Mouse (Mus musculus): ENCODE results near the gene Aoah. TPM values are rescaled to one million over a fixed set of nuclear protein-coding genes. Genes with fewer than 3 reads are reported as not detected.

The Aoah gene
- polyA plus RNA-seq, 1 experiment from 2014 or later: 0.80 TPM

- H3K27ac ChIP-seq (ENCODE audit: low read length): peak overlapping the region; percentile 60; the same call in 1 of the 2 replicates
- no peaks in the 10 kb centered on the region for H3K36me3 ChIP-seq (ENCODE audit: control insufficient read depth, insufficient read depth)
- WGBS: 14% methylated on average over 8 of the region's 8 CpGs
- H3K9me3 ChIP-seq (replicated peaks; ENCODE audit: control insufficient read depth, low read length): no peaks in the 10 kb centered on the region
- peak overlapping the region; percentile 12; the same call in 1 of the 2 replicates for H3K4me2 ChIP-seq (ENCODE audit: low read depth, low read length)
- no peaks in the 10 kb centered on the region for H3K27me3 ChIP-seq (ENCODE audit: control insufficient read depth, insufficient read depth, low read length)
- H3K4me3 ChIP-seq (ENCODE audit: low read length): no peak overlapping the region
- H3K9ac ChIP-seq (ENCODE audit: low read length): peak overlapping the region; percentile 4; the same call in 1 of the 2 replicates
- ATAC-seq (replicated peaks; ENCODE audit: extremely low read depth, insufficient read depth, low FRiP score): peak; percentile 98
- H3K4me1 ChIP-seq (ENCODE audit: control insufficient read depth, insufficient read depth, low read length): peaks cover 15% of the 10 kb centered on the region
These were observed 106.6 kb downstream of the Aoah start for GRCm38 (mm10) chr13:20900396-20900971.

GRCm38 (mm10) chr13:20900972-20901457 lies 107.1 kb downstream of the Aoah start:
- Histone ChIP-seq H3K4me2 (ENCODE audit: low read depth, low read length) (peak overlapping the region; percentile 12; the same call in 1 of the 2 replicates), H3K4me3 (ENCODE audit: low read length) (no peak overlapping the region), H3K4me1 (ENCODE audit: control insufficient read depth, insufficient read depth, low read length) (peaks cover 15% of the 10 kb centered on the region), H3K9me3 (replicated peaks; ENCODE audit: control insufficient read depth, low read length) (no peaks in the 10 kb centered on the region), H3K27me3 (ENCODE audit: control insufficient read depth, insufficient read depth, low read length) (no peaks in the 10 kb centered on the region), H3K27ac (ENCODE audit: low read length) (peak overlapping the region; percentile 60; the same call in 1 of the 2 replicates), H3K36me3 (ENCODE audit: control insufficient read depth, insufficient read depth) (no peaks in the 10 kb centered on the region), H3K9ac (ENCODE audit: low read length) (no peak overlapping the region)
- 0 out of 2 replicates have a peak, but pooled peaks have one; percentile 30 for ATAC-seq (replicated peaks; ENCODE audit: extremely low read depth, insufficient read depth, low FRiP score)
- WGBS: 9% methylated on average over 2 of the region's 2 CpGs

- no peak overlapping the region for H3K9ac ChIP-seq (ENCODE audit: low read length)
- whole genome bisulfite sequencing: 66% methylated on average over 3 of the region's 3 CpGs
- H3K4me1 ChIP-seq (ENCODE audit: control insufficient read depth, insufficient read depth, low read length): peaks cover 15% of the 10 kb centered on the region
- no peaks in the 10 kb centered on the region for H3K27me3 ChIP-seq (ENCODE audit: control insufficient read depth, insufficient read depth, low read length)
- H3K27ac ChIP-seq (ENCODE audit: low read length): no peak overlapping the region
- no peak for ATAC-seq (replicated peaks; ENCODE audit: extremely low read depth, insufficient read depth, low FRiP score)
- no peak overlapping the region for H3K4me3 ChIP-seq (ENCODE audit: low read length)
- H3K36me3 ChIP-seq (ENCODE audit: control insufficient read depth, insufficient read depth): no peaks in the 10 kb centered on the region
- H3K4me2 ChIP-seq (ENCODE audit: low read depth, low read length): no peak overlapping the region
- H3K9me3 ChIP-seq (replicated peaks; ENCODE audit: control insufficient read depth, low read length): no peaks in the 10 kb centered on the region
These were observed 107.8 kb downstream of the Aoah start for GRCm38 (mm10) chr13:20901634-20902135.

GRCm38 (mm10) chr13:20904118-20904517 lies 110.2 kb downstream of the Aoah start:
- Histone ChIP-seq H3K9ac (ENCODE audit: low read length) (no peak overlapping the region), H3K4me1 (ENCODE audit: control insufficient read depth, insufficient read depth, low read length) (peaks cover 15% of the 10 kb centered on the region), H3K4me3 (ENCODE audit: low read length) (no peak overlapping the region), H3K4me2 (ENCODE audit: low read depth, low read length) (no peak overlapping the region), H3K36me3 (ENCODE audit: control insufficient read depth, insufficient read depth) (no peaks in the 10 kb centered on the region), H3K27ac (ENCODE audit: low read length) (no peak overlapping the region), H3K27me3 (ENCODE audit: control insufficient read depth, insufficient read depth, low read length) (no peaks in the 10 kb centered on the region), H3K9me3 (replicated peaks; ENCODE audit: control insufficient read depth, low read length) (no peaks in the 10 kb centered on the region)
- 75% methylated on average over 4 of the region's 4 CpGs for WGBS
- ATAC-seq (replicated peaks; ENCODE audit: extremely low read depth, insufficient read depth, low FRiP score): no peak

GRCm38 (mm10) chr13:20905195-20905594 lies 111.3 kb downstream of the Aoah start:
- ATAC-seq (replicated peaks; ENCODE audit: extremely low read depth, insufficient read depth, low FRiP score): no peak
- Histone ChIP-seq H3K27ac (ENCODE audit: low read length) (no peak overlapping the region), H3K9ac (ENCODE audit: low read length) (no peak overlapping the region), H3K27me3 (ENCODE audit: control insufficient read depth, insufficient read depth, low read length) (no peaks in the 10 kb centered on the region), H3K9me3 (replicated peaks; ENCODE audit: control insufficient read depth, low read length) (0 out of 2 replicates have a peak, but pooled peaks cover 3% of the 10 kb centered on the region), H3K4me3 (ENCODE audit: low read length) (no peak overlapping the region), H3K4me1 (ENCODE audit: control insufficient read depth, insufficient read depth, low read length) (peaks cover 12% of the 10 kb centered on the region), H3K36me3 (ENCODE audit: control insufficient read depth, insufficient read depth) (no peaks in the 10 kb centered on the region), H3K4me2 (ENCODE audit: low read depth, low read length) (no peak overlapping the region)
- WGBS: 63% methylated on average over 2 of the region's 2 CpGs

GRCm38 (mm10) chr13:20916698-20917511 lies 123.0 kb downstream of the Aoah start:
- no peak overlapping the region for H3K4me3 ChIP-seq (ENCODE audit: low read length)
- no peaks in the 10 kb centered on the region for H3K4me1 ChIP-seq (ENCODE audit: control insufficient read depth, insufficient read depth, low read length)
- no peaks in the 10 kb centered on the region for H3K36me3 ChIP-seq (ENCODE audit: control insufficient read depth, insufficient read depth)
- H3K27me3 ChIP-seq (ENCODE audit: control insufficient read depth, insufficient read depth, low read length): no peaks in the 10 kb centered on the region
- no peak overlapping the region for H3K9ac ChIP-seq (ENCODE audit: low read length)
- no peak overlapping the region for H3K4me2 ChIP-seq (ENCODE audit: low read depth, low read length)
- H3K9me3 ChIP-seq (replicated peaks; ENCODE audit: control insufficient read depth, low read length): no peaks in the 10 kb centered on the region
- H3K27ac ChIP-seq (ENCODE audit: low read length): no peak overlapping the region
- 70% methylated on average over 10 of the region's 10 CpGs for WGBS
- ATAC-seq (replicated peaks; ENCODE audit: extremely low read depth, insufficient read depth, low FRiP score): no peak

- no peaks in the 10 kb centered on the region for H3K9me3 ChIP-seq (replicated peaks; ENCODE audit: control insufficient read depth, low read length)
- no peaks in the 10 kb centered on the region for H3K4me1 ChIP-seq (ENCODE audit: control insufficient read depth, insufficient read depth, low read length)
- H3K9ac ChIP-seq (ENCODE audit: low read length): no peak overlapping the region
- H3K36me3 ChIP-seq (ENCODE audit: control insufficient read depth, insufficient read depth): no peaks in the 10 kb centered on the region
- ATAC-seq (replicated peaks; ENCODE audit: extremely low read depth, insufficient read depth, low FRiP score): no peak
- H3K27me3 ChIP-seq (ENCODE audit: control insufficient read depth, insufficient read depth, low read length): no peaks in the 10 kb centered on the region
- no peak overlapping the region for H3K27ac ChIP-seq (ENCODE audit: low read length)
- H3K4me2 ChIP-seq (ENCODE audit: low read depth, low read length): no peak overlapping the region
- WGBS: 86% methylated on average over 3 of the region's 3 CpGs
- H3K4me3 ChIP-seq (ENCODE audit: low read length): no peak overlapping the region
These were observed 126.5 kb downstream of the Aoah start for GRCm38 (mm10) chr13:20920401-20920800.

- Histone ChIP-seq H3K27ac (ENCODE audit: low read length) (no peak overlapping the region), H3K9me3 (replicated peaks; ENCODE audit: control insufficient read depth, low read length) (no peaks in the 10 kb centered on the region), H3K4me3 (ENCODE audit: low read length) (no peak overlapping the region), H3K4me1 (ENCODE audit: control insufficient read depth, insufficient read depth, low read length) (no peaks in the 10 kb centered on the region), H3K9ac (ENCODE audit: low read length) (no peak overlapping the region), H3K4me2 (ENCODE audit: low read depth, low read length) (no peak overlapping the region), H3K27me3 (ENCODE audit: control insufficient read depth, insufficient read depth, low read length) (no peaks in the 10 kb centered on the region), H3K36me3 (ENCODE audit: control insufficient read depth, insufficient read depth) (no peaks in the 10 kb centered on the region)
- no peak for ATAC-seq (replicated peaks; ENCODE audit: extremely low read depth, insufficient read depth, low FRiP score)
These were observed 142.1 kb downstream of the Aoah start for GRCm38 (mm10) chr13:20936016-20936415.

- Histone ChIP-seq H3K27ac (ENCODE audit: low read length) (no peak overlapping the region), H3K27me3 (ENCODE audit: control insufficient read depth, insufficient read depth, low read length) (no peaks in the 10 kb centered on the region)
- 15% methylated on average over 5 of the region's 5 CpGs for WGBS
These were observed 143.5 kb downstream of the Aoah start for GRCm38 (mm10) chr13:20937452-20937851.

More at GRCm38 (mm10) chr13:20937452-20937851, 143.5 kb downstream of the Aoah start:
- ATAC-seq (replicated peaks; ENCODE audit: extremely low read depth, insufficient read depth, low FRiP score): no peak
- no peaks in the 10 kb centered on the region for H3K4me1 ChIP-seq (ENCODE audit: control insufficient read depth, insufficient read depth, low read length)
- no peaks in the 10 kb centered on the region for H3K36me3 ChIP-seq (ENCODE audit: control insufficient read depth, insufficient read depth)
- H3K4me3 ChIP-seq (ENCODE audit: low read length): no peak overlapping the region
- H3K9me3 ChIP-seq (replicated peaks; ENCODE audit: control insufficient read depth, low read length): no peaks in the 10 kb centered on the region
- no peak overlapping the region for H3K4me2 ChIP-seq (ENCODE audit: low read depth, low read length)
- no peak overlapping the region for H3K9ac ChIP-seq (ENCODE audit: low read length)
